Mouse (Mus musculus) Muller cell, postnatal 12 days (primary cell): ENCODE data around the gene G430095P16Rik.
A peak's percentile ranks its signal among the peaks of the same experiment; 100 is the strongest.

Source experiments
- DNase-seq: peaks from one replicate; pipeline ENCODE4 v3.0.0-alpha.2; 2015; ENCODE audit errors: inconsistent ontology term

G430095P16Rik gene

DNA sequence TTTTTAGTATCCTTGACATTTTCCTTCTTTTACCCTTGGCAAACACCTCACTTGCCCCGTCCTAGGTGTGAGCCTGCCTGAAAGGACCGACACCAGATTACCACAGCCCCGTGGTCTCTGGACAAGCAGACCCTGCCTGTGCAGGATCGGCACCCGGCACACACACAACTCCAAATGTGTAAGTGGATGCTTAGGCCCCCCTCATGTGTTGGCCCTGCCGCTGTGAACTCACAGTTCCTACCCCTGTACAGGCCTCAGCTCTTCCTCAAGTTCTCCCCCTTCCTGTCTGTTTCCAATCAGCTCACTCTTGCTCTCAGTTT, 317 bp upstream of the G430095P16Rik start:
- no peak for DNase-seq

DNA sequence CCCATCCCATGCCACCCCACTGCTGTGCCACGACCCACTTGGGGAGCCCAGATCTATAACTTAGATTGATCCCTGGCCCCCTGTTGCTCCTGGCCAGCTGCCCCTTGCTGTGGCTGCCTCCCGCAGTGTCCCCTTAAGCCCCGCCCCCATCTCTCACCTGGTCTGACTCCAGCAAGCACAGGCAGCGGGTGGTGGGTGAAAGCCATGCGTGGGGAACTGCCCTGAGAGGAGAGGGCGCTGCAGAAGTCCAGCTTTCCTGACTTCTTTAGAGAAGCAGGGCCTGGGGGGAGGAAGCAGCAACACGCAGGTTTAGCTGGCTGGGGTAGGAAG, 729 bp downstream of the G430095P16Rik start:
- no peak for DNase-seq

DNA sequence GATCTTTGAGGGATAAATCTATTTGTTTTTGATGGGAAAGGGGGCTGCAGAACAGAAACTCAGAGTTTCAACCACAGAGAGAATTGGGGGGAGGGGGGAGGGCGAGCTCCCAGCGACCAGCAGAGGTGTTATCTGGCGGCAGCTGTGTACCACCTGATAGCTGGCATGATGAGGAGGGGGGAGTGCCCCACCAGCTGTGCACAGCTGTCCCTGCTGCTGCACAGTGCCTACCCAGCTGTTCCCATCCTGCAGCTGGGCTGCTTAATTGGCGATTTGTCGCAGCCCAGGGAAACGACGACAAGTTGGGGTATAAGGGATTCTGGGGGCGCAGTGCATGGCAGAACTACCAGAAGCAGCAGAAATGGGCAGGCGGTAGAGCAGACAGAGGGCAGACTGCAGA, 1.9 kb downstream of the G430095P16Rik start:
- DNase-seq, result no peak

DNA sequence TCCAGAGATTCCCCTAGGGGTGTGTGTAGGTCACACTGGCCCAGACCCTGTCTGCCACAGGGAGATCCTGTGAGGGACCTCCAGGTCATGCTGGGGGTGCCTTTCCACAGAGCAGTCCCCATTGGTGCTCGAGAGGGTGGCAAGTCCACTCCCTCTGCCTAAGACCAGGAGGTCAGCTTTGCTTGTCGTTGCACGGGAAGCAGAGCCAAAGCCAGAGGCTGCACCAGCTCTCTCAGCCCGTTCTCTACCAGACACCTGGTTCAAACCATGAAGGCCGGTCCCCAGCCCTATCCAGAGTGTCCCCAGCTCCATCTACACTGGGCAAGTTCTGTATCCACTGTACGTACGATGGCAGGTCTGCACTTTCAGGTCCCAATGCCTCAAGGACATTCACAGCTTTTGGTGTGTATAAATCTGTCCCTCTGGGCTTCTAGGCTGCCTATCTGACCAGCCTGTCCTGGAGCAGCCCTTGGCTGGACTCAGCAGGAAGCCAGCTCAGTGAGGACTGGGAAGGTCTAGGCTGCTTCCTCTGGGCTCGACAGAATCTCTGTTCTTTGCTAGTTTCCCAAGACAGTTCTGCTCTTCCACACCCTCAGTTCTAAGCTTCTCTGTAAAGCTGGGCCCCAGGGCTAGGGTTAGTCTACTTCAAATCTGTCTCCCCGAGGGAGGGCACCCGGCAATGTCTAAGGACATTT, 2.6 kb downstream of the G430095P16Rik start:
- no peak for DNase-seq

DNA sequence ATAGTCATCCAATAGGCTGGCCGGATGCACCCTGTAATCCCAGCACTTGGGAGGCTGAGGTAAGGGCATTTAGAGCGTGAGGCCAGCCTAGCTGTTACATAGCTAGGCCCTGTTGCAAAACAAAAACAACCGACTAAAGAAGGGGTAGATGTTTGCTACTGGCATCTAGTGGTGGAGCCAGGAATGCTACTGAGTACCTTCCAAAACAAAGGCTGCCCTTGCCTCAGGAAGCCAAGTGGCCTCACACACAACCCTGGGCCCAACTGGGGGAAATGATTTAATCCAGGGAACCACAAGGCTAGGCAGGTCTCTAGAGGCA, 3.1 kb downstream of the G430095P16Rik start:
- peak; percentile 72 for DNase-seq

DNA sequence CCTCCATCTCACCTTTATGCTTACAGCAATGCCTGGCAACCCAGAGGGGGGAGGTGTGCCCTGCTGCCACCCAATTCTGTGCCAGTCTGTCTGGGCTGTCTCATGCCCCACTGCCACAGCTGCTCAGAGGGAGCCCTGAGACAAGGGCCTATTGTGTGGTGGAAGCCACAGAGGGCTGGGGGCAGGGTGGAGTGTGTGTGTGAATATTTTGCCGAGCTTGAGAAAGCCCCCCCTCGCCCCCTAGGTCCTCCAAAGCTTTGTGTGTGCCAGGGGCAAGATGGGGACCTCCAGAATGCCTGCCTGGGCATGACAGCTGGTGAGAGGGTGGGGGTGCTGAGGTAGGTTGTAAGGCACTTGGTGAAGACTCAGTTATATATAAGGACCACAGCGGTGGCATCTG, 5.7 kb downstream of the G430095P16Rik start:
- DNase-seq, result peak; percentile 94

DNA sequence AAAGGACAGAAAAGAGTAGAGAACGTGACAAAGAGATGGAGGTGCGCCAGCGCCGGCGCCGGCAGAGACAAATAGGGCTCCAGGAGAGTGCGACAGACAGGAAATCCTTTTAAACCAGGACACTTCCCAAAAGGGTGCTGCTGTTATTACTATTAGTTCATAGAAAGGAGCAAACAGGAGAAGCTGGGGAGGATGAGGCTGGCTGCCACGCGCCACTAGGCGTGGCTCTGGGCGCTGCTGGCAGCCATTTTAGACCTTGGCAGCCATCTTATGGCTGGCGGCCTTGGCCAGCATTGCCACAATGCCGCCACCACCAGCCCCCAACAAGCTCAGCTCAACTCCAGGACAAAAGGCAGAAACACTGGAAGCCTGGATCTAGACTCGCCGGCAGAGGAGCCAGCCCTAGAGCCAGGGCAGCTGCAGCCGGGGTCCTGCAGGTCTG, 7.1 kb downstream of the G430095P16Rik start:
- DNase-seq, result no peak

DNA sequence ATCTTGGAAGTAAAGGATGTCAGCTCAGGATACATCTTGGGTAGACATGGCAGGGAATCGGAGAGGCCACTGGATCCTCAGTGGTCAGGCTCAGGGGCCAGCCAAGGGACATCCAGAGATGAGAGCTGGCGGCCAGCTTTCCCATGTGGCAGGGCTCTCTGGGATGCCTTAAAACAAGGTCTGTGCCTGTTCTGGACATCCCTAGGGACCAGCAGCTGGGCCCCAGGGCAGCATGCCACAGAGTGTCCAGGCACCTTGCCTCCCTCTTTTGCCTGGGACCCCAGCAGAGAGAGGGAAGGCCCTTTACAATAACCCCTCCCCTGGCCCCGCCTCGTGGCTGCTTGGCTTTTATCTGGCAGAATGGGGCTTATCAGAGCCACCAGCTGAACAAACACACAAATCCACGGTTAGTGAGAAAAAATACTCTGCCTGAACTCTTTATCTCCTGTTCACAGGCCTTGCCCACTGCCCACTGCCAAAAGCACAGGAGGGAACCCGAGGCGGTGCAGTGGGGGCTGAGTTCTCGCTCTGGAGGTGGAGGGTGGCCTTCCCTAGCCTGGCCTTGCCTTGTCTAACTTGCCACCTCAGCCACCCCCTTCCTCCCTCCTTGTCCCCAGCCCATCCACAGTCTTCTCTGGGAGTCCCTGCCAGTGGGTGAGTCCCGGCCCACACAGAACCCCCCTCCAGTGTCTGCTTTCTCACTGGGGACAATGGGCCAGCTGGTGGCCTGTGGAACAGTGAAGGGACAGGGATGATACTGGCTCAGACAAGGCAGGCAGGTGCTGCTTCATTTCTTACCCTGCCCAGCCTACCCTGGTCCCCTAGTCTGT, 7.9 kb downstream of the G430095P16Rik start:
- peak; percentile 84 for DNase-seq

DNA sequence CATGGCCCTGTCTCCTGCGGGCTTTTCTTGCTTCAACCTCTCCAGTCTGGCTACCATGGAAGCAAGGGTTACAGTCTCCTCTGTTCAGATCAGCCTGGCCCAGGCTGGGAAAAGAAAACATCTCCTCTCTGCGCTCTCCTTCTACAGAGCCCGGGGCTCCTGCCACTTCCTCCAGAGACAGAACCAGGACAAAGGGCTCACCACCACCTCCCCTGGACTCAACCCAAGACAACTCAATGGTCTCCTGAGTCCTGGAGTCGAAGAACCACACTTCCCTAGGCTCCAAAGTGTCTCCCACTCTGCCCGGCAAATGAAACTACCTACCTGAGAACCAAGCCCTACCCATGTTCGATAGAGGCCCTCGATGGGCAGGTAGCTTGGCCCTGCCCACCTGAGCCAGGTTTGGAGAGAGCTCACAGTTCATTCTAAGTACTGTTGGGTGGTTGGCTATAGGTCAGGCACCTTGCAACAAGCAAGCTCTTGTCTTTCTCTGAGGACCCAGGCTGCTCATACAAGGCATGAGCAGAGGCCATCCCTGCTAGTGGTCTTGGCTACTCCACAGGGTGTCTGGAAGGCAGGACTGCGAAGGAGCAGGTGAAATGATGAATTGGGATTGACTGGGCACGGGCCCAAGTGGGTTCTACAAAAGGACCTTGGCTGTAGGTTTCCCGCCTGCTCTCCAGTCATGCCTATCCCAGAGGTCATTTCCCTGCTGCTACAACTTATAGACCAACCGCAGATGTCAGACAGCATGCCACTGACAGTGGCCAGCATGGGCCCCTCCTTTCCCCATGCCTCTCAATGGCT, 8.8 kb downstream of the G430095P16Rik start:
- no peak for DNase-seq

DNA sequence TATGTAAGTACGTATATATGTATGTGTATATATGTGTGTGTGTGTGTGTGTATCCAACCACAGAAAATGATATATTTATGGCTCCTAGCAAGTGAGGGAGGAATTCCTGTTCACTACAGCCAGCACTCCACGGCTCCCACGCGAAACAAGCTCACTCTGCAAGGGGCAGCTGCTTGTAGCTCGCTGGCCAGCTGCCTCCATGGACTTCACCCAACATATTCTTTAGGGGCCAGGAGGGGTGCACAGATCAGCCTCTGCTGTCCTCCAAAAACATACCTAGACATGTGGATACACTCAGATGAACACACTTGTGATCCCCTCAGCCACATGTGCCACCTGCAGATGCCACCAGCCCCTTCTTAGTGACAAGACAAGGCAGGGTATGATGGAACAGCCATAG, 9.7 kb downstream of the G430095P16Rik start:
- DNase-seq, result no peak

DNA sequence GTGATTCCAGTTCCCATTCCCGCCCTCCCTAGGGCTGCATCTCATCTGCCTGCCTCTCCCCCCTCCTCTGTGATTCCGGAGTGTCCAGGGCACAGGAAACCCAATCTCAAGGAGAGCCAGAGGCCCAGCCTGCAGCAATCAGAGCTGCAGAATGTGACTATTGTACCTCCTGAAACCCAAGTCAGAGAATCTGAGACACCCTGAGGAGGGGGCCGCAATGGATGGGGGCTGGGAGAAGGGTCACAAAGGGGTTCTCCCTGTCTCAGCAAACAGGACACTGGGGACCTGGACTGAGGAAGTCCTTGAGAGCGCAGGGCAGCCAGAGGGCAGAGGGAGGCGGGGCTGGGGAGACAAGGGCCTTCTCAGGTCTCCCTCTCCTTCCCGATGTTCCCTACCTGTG, 10.2 kb downstream of the G430095P16Rik start:
- no peak for DNase-seq

DNA sequence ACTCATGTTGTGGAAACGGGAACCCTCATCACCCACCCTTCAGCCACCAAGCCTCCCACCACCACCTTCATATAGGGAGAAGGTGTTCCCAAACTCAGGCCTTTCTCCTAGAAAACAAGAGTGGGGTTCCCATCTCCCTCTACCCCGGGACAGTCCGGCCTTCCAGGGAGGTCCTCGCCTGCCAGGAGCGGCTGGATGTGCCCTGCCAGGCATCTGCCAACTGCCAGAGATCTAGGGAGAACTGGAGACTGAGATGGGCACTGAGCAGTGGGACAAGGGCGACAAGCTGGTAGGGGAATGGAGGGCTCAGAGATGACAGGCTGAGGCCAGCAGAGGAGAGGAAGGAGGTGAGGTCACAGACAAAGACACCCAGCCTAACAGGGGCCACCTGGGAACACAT, 11.2 kb downstream of the G430095P16Rik start:
- DNase-seq, result no peak

DNA sequence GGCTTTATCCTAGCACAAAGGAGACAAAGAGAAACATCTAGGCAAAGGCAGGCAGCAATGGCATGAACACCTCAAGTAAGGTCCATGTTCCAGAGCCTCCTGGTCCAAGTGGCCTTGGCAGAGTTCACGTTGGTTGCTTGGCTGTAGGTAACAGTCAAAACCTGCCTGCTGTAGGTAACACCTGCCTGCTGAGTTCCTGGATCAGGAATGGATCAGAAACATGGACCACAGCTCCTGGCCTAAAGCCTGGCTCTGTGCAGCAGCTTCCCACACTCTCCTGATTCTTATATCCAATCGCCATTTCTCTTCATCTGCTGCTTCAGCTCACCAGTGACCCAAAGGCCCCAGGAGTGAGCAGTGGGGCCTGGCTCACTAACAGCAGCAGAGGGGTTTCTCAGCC, 11.9 kb downstream of the G430095P16Rik start:
- DNase-seq, result no peak

DNA sequence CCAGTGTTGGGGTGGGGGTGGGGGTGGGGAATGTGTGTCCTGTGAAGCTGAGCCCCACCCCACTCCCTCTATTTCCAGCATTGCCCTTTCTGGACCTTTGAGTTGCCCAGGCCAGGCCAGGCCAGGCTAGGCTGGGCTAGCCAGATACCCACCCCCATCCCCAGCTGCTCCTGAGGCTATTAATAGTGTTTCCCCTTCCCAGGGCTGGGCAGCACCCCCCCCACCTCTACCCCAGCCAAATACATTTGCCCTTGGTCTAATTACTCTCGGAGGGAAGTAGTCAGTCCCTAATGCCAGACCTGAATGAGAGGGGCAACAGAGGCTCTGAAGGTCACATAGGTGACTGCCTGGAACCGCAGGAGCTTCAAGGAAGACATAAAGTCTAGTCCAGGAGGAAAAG, 12.8 kb downstream of the G430095P16Rik start:
- peak; percentile 73 for DNase-seq

DNA sequence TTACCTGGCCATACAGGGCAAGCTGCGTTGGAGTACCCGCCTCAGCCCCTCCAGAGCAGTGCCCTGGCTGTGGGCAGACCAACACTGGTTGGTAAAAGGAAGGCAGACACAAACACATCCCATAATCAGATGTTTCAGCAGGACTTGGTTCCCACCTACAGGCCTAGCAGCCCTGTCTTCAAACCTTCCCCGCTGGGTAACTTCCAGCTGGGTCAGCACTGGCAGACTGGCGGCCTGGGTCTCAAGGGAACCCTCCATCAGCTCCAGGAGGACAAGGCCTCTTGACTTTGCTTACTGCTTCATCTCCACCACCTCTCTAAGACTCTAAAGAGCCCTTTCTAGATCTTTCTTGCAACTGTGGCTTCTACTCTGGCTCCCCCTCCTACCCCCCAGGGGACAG, 13.7 kb downstream of the G430095P16Rik start:
- DNase-seq, result no peak

DNA sequence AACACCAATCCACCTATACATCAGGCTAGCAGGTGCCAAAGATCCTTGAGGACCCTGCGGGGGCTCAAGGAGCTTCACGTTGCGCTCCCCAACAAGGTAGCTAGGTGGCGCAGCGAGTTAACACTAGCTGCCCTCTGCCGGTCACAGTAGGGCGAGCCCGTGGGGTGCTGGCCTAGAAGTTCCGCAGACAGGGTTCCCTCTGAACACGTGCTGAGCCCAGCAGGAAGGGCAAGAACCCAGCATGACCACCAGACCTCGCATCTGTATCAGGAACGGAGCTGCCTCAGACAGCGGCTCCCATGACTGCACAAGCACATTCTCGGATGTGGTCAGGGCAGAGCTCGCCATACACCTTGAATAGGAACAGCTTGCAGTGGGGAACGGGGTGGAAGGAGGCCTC, 14.8 kb downstream of the G430095P16Rik start:
- DNase-seq, result peak; percentile 89

DNA sequence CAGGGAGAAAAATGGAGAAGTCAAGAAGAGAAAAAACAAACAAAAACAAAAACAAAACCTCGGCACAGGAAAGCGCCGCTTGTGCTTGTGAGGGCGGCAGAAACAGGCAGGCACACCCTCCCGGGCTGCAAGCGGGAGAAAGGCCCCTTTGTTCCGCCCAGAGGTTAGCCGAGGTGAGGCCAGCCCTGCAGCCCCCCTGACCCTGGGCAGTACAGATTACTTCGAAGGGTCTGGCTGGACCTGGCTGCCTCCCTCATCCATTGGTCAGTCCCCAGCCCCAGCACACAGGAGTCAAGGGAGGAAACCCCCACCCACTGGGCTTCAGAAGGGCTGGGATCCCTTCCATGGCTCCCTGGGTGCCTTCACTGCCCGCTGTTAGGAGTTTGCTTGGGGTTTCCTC, 15.5 kb downstream of the G430095P16Rik start:
- DNase-seq, result no peak

DNA sequence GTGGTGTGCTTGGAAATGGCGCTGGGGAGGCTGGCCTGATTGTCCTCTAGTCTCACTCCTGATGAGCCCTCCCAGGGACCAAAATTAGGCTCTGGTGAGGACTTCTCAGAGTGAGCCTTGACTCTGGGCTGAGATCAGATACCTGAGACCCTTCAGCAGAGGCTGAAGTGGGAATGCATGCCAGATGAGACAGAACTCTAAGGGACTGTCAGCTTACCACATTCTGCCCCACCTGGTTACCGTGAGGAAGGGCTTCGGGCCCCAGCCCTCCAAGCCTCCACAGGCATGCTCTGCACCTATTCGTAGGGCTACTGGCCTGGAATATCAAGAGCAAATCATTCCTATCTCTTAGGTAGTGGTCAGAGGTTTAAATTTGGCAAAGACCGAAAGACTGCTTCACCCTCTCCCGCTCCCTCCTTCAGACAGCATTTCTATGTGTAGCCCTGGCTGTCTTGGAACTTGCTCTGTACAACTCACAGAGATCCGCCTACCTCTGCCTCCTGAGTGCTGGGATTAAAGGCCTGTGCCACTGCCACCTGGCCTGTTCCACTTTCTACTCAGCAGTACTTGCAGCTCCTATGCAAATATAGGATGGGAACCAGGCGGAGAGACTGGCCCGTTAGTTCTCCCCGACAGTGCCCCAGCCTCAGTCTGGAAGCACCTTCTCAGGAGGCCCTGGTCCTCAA, 16.1 kb downstream of the G430095P16Rik start:
- DNase-seq, result no peak

DNA sequence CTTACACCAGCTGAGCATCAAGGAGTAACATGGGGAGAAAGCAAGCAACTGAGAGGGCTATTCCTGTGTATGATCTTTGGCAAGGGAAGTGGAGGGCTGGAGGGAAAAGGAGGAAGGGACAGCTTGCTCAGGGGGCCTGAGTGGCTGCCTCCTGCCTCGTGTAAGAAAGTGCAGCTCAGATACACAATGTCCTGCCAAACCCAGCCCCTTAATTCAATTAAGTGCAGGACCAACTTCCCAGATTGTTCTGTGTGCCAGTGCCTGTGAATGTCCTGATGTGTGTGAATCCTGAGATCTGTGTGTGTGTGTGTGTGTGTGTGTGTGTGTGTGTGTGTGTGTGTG, 16.6 kb downstream of the G430095P16Rik start:
- no peak for DNase-seq

DNA sequence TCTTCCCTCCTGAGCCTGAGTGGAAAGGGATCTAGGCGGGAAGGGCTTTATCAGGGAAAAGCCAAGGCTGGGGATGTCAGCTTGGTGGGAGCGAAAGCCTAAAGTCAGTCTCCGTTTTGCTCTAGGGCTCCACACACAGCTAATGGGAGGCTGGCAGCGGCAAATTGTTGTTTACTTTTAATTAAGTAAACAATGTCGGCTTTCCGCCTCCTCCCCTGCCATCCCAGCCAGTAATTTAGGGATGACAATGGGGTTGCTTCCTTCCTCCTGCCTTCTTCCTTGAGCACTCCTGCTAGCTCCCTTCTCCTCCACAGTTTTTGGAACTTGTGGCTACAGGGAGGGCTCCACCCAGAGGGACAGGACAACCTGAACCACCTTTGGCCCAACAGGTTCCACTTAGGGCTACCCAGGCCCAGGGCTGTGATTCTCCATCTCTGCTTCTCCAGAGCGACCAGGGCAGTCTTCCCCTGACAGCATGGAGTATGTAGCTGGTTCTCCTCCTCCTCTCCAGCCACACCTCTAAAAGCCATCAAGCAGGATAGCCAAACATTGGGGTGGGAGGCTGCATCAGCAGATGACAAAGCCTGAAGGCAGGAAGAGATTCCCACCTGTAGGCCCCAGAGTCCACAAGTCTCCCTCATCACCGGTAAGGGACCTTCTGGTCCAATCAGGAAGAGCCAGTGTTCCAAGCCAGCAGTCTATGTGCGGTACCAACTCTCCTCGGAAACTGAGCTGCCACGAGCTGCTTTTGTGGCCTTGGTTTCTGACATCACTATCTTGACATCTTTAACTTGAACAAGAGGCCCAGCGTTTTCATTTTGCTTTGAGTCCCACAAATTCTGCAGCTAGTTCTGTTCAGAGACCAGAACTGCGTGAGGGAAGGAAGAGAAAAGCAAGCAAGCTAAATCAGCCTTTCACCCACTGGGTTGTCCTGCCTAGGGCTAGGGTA, 18.4 kb downstream of the G430095P16Rik start:
- no peak for DNase-seq
